Mouse (Mus musculus) retina, adult 2 months (tissue): ENCODE data around the gene Dnaaf5.

Source experiments
- DNase-seq: peaks from one replicate; pipeline ENCODE4 v3.0.0-alpha.2; 2012; ENCODE audit warnings: low read depth, low spot score

The Dnaaf5 gene

DNA sequence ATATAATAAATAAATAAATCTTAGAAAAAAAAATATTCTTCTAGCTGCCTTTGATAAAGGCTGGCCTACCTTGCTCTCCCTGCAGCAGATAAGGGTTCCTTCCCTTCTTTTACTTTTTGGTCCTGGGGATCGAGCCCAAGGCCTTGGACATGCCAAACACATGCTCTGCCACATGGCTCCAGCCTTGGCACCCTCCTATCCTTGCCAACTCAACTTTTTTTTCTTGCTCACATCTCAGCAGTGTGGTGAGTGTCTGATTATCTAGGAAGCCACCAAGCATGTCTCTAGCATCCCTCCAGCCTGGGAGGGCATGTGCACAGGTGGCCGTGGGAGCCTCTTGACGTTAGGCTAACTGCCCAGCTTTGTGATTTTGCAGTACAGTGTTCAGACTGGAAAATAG is 78.3 kb downstream of the Dnaaf5 start:
- no peak for DNase-seq

DNA sequence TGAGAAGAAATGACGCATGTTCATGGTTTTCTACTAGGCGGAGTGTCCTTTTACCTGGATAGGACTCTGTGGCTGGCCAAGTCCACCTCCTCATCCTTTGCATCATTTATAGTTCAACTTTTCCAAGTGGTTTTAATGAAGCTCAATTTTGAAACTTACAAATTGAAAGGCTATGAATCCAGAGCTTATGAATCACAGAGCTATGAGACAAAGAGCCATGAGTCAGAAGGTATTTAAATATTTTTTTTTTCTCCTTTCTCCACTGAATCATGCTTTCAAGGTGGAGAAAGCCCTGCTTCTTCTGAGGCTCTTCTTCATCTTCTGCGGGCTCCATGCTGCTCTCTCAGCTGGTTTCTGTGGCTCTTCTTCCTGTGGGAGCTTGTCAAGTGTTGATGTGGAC is 79.7 kb downstream of the Dnaaf5 start:
- no peak for DNase-seq

DNA sequence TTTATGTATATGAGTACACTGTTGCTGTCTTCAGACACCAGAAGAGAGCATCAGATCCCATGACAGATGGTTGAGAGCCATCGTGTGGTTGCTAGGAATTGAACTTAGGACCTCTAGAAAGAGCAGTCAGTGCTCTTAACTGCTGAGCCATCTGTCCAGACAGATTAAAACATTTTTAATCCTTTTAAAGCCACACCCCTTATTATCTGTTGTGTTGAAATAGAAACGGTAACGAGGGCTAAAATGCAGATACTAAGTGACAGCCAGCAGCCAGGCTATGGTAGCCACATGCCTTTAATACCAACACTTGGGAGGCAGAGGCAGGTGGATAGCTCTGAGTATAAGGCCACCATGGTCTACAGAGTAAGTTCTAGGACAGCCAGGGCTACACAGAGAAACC is 82.1 kb downstream of the Dnaaf5 start:
- DNase-seq: no peak

DNA sequence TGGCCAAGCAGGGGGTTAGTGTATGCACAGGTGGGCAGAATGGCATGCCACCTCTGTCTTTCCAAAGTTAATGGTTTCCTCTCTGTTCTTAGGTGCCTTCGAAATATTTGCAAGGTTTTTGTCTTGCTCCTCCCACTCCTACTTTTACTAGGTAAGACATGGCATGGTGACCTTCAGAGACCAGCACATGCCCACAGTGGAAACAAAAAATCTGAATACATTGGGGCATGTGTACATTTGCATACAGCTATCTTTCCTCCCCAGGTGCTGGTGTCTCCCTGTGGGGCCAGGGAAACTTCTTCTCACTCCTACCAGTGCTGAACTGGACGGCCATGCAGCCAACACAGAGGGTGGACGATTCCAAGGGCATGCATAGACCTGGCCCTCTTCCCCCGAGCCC is 84.4 kb downstream of the Dnaaf5 start:
- DNase-seq: no peak
